Mouse (Mus musculus): ENCODE data around the gene Neil1. TPM values are rescaled to one million over a fixed set of nuclear protein-coding genes. Genes with fewer than 3 reads are reported as not detected.

The Neil1 gene
- polyA plus RNA-seq, 1 experiment from 2014 or later, result 5.8 TPM

GRCm38 (mm10) chr9:57137246-57137645 lies 10.9 kb downstream of the Neil1 start:
- DNase-seq (ENCODE audit: low spot score) (no peak), ATAC-seq (replicated peaks; ENCODE audit: insufficient number of reproducible peaks, low FRiP score, low TSS enrichment, low read depth) (no peak)
- Histone ChIP-seq H3K27ac (replicated peaks; ENCODE audit: low read depth, low read length) (no peak overlapping the region), H3K4me1 (ENCODE audit: control insufficient read depth, insufficient read depth, low read length) (no peaks in the 10 kb centered on the region), H3K4me3 (ENCODE audit: low read depth, low read length) (no peak overlapping the region), H3K9me3 (replicated peaks; ENCODE audit: control insufficient read depth, low read length) (no peaks in the 10 kb centered on the region), H3K27me3 (ENCODE audit: control insufficient read depth, insufficient read depth, low read length) (no peaks in the 10 kb centered on the region), H3K36me3 (replicated peaks; ENCODE audit: control insufficient read depth, insufficient read depth, low read depth, low read length) (peaks cover 5% of the 10 kb centered on the region), H3K4me2 (ENCODE audit: low read depth, low read length) (no peak overlapping the region), H3K9ac (replicated peaks; ENCODE audit: low read length) (no peak overlapping the region)
- 82% methylated on average over 6 of the region's 6 CpGs for WGBS

DNA sequence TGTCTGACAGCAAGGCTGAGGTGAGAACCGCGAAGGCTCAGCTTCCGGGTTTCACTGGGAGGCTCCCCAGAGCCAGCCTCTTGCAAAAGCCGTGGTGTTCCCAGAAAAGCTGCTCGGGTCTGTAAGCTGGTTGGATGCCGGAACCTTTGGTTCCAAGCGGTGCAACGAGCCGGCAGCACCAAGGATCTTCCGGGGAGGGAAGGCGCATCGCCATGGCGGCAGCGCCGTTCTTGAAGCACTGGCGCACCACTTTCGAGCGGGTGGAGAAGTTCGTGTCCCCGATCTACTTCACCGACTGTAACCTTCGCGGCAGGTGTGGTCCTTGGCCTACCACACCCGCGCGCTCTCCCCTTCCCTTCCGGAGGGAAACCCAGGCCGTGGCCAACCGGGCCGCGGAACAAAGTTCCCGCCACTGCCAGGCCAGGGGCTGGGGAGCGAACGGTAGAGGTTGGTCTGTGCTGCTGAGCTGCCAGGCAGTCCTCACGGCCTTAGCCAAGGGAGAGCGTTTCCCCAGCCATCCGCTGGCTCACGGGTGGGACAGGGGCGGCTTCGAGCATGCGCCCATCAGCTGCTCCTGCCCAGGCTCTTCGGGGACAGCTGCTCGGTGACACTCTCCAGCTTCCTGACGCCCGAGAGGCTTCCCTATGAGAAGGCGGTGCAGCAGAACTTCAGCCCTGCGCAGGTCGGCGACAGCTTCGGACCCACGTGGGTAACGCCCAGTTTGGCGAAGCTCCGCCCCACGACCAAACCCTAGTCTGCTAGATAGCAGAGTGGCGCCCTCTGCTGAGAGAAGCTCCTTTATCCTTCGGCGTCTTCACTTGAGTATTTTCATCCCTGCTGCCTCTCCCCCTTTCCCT lies 17.3 kb downstream of the Neil1 start, which contains the start of gene Man2c1:
TSS of gene Man2c1 (plus strand) at position 114 of the 857 bp plus-strand sequence.
- Histone ChIP-seq H3K27me3 (ENCODE audit: control insufficient read depth, insufficient read depth, low read length) (no peaks in the 10 kb centered on the region), H3K4me3 (ENCODE audit: low read depth, low read length) (peak within 1 kb of the TSS; percentile 68), H3K4me1 (ENCODE audit: control insufficient read depth, insufficient read depth, low read length) (no peaks in the 10 kb centered on the region), H3K36me3 (replicated peaks; ENCODE audit: control insufficient read depth, insufficient read depth, low read depth, low read length) (peaks cover 5% of the 10 kb centered on the region), H3K4me2 (ENCODE audit: low read depth, low read length) (peak within 1 kb of the TSS; percentile 93), H3K9me3 (replicated peaks; ENCODE audit: control insufficient read depth, low read length) (no peaks in the 10 kb centered on the region), H3K9ac (replicated peaks; ENCODE audit: low read length) (peak within 1 kb of the TSS; percentile 76), H3K27ac (replicated peaks; ENCODE audit: low read depth, low read length) (peak within 1 kb of the TSS; percentile 86)
- WGBS, result under 1% methylated on average over 57 of the region's 58 CpGs
- peak; percentile 90 for ATAC-seq (replicated peaks; ENCODE audit: insufficient number of reproducible peaks, low FRiP score, low TSS enrichment, low read depth)
- DNase-seq (ENCODE audit: low spot score), result peak; percentile 96

DNA sequence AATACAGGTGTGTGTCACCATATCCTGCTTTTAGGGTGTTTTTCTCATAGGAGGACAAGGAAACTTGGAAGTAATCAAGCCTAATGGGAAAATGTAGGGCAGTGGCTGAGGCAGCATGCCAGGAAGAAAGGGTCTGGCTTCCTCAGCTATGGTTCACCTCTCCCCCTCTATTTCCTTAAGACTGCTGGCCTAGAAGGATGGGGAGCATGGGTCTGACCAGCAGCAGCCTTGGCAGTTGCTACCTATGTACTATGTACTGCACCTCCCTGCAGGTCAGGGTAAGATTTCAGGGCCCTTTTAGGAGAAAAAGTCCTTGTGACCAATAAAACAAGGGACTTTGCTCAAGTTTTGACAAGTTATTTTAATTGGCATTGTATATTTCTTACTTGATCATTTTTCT lies 18.5 kb downstream of the Neil1 start:
- H3K36me3 ChIP-seq (replicated peaks; ENCODE audit: control insufficient read depth, insufficient read depth, low read depth, low read length), result peaks cover 5% of the 10 kb centered on the region
- H3K4me3 ChIP-seq (ENCODE audit: low read depth, low read length), result no peak overlapping the region

DNA sequence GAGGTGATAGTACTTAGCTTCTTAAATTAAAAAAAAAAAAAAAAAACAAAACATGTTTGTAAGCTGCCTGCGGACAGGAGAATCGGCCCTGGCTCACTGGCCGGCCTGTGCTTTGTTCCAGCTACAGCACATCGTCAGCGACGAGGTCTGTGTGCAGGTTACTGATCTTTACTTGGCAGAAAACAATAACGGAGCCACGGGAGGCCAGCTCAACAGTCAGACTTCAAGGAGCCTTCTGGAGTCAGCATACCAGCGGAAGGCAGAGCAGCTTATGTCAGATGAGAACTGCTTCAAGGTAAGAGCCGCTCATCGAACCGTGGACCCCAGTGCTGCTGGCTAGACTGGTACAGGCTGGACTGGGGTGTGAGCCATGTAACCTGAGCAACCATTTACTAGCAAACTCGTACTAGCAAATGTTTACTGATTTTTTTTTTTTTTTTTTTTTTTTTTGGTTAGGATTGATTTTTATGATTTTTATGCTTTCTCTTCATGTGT lies 30.8 kb downstream of the Neil1 start:
- peaks cover 20% of the 10 kb centered on the region for H3K36me3 ChIP-seq (replicated peaks; ENCODE audit: control insufficient read depth, insufficient read depth, low read depth, low read length)

More for the DNA sequence above, 18.5 kb downstream of the Neil1 start:
- no peak for ATAC-seq (replicated peaks; ENCODE audit: insufficient number of reproducible peaks, low FRiP score, low TSS enrichment, low read depth)
- H3K27me3 ChIP-seq (ENCODE audit: control insufficient read depth, insufficient read depth, low read length), result no peaks in the 10 kb centered on the region
- H3K27ac ChIP-seq (replicated peaks; ENCODE audit: low read depth, low read length), result no peak overlapping the region
- H3K4me2 ChIP-seq (ENCODE audit: low read depth, low read length), result no peak overlapping the region
- DNase-seq (ENCODE audit: low spot score), result no peak
- no peaks in the 10 kb centered on the region for H3K9me3 ChIP-seq (replicated peaks; ENCODE audit: control insufficient read depth, low read length)
- H3K9ac ChIP-seq (replicated peaks; ENCODE audit: low read length), result no peak overlapping the region
- no peaks in the 10 kb centered on the region for H3K4me1 ChIP-seq (ENCODE audit: control insufficient read depth, insufficient read depth, low read length)

More for the DNA sequence above, 30.8 kb downstream of the Neil1 start:
- Histone ChIP-seq H3K4me3 (ENCODE audit: low read depth, low read length) (no peak overlapping the region), H3K9ac (replicated peaks; ENCODE audit: low read length) (no peak overlapping the region), H3K9me3 (replicated peaks; ENCODE audit: control insufficient read depth, low read length) (no peaks in the 10 kb centered on the region), H3K4me1 (ENCODE audit: control insufficient read depth, insufficient read depth, low read length) (no peaks in the 10 kb centered on the region), H3K4me2 (ENCODE audit: low read depth, low read length) (no peak overlapping the region), H3K27ac (replicated peaks; ENCODE audit: low read depth, low read length) (no peak overlapping the region), H3K27me3 (ENCODE audit: control insufficient read depth, insufficient read depth, low read length) (no peaks in the 10 kb centered on the region)
- no peak for ATAC-seq (replicated peaks; ENCODE audit: insufficient number of reproducible peaks, low FRiP score, low TSS enrichment, low read depth)
- DNase-seq (ENCODE audit: low spot score), result no peak
- 93% methylated on average over 13 of the region's 13 CpGs for WGBS

Other genes with a start within 250 kb of the Neil1 start
- gene Snx33, start 219.9 kb downstream of the Neil1 start, polyA plus RNA-seq (2014; fragmentation: Nextera tagmentation; extraction: Ambion mirVana), result 6.6 and 7.3 TPM in 2 replicates
- 76.4 and 80.3 TPM in 2 replicates for gene Imp3, start 210.8 kb downstream of the Neil1 start, polyA plus RNA-seq (2014; fragmentation: Nextera tagmentation; extraction: Ambion mirVana)
- 27.2 and 29.7 TPM in 2 replicates for gene Snupn, start 197.4 kb downstream of the Neil1 start, polyA plus RNA-seq (2014; fragmentation: Nextera tagmentation; extraction: Ambion mirVana)
- 38.9 and 39.9 TPM in 2 replicates for gene Ptpn9, start 153.4 kb downstream of the Neil1 start, polyA plus RNA-seq (2014; fragmentation: Nextera tagmentation; extraction: Ambion mirVana)
- 58.3 and 59.3 TPM in 2 replicates for gene Sin3a, start 76.3 kb downstream of the Neil1 start, polyA plus RNA-seq (2014; fragmentation: Nextera tagmentation; extraction: Ambion mirVana)
- 14.4 and 15.4 TPM in 2 replicates for gene Man2c1, start 17.6 kb downstream of the Neil1 start, polyA plus RNA-seq (2014; fragmentation: Nextera tagmentation; extraction: Ambion mirVana)
- gene Commd4, start 10.0 kb upstream of the Neil1 start, polyA plus RNA-seq (2014; fragmentation: Nextera tagmentation; extraction: Ambion mirVana), result 70.8 and 78.2 TPM in 2 replicates
- not detected in 2 replicates for gene Trcg1, start 88.3 kb upstream of the Neil1 start, polyA plus RNA-seq (2014; fragmentation: Nextera tagmentation; extraction: Ambion mirVana)
- 11.9 and 14.0 TPM in 2 replicates for gene 1700017B05Rik, start 114.3 kb upstream of the Neil1 start, polyA plus RNA-seq (2014; fragmentation: Nextera tagmentation; extraction: Ambion mirVana)